Mouse (Mus musculus): ENCODE results near the gene Pde6b. TPM values are rescaled to one million over a fixed set of nuclear protein-coding genes. Genes with fewer than 3 reads are reported as not detected.

Pde6b gene
- polyA plus RNA-seq, 1 experiment from 2014 or later, result 0.48 TPM

GRCm38 (mm10) chr5:108366984-108367841, 21.0 kb upstream of the Pde6b start:
- peak; percentile 70 for ATAC-seq
- WGBS, result under 1% methylated on average over 89 of the region's 100 CpGs
- Histone ChIP-seq H3K9me3 (no peaks in the 10 kb centered on the region), H3K36me3 (no peaks in the 10 kb centered on the region), H3K9ac (replicated peaks) (peak overlapping the region; percentile 72), H3K27ac (no peak overlapping the region), H3K4me2 (replicated peaks) (peak overlapping the region; percentile 88), H3K4me3 (replicated peaks) (peak overlapping the region; percentile 63), H3K27me3 (peaks cover 92% of the 10 kb centered on the region), H3K4me1 (replicated peaks) (peaks cover 35% of the 10 kb centered on the region)

GRCm38 (mm10) chr5:108367871-108368332, 20.3 kb upstream of the Pde6b start, which contains the start of gene Gm42517:
Gm42517 (minus strand) TSS chr5:108367922.
- no peaks in the 10 kb centered on the region for H3K36me3 ChIP-seq
- H3K4me2 ChIP-seq (replicated peaks), result peak within 1 kb of the TSS; percentile 88
- peak within 1 kb of the TSS; percentile 63 for H3K4me3 ChIP-seq (replicated peaks)
- ATAC-seq, result peak; percentile 60
- H3K27me3 ChIP-seq, result peaks cover 95% of the 10 kb centered on the region
- H3K4me1 ChIP-seq (replicated peaks), result peaks cover 35% of the 10 kb centered on the region
- H3K9me3 ChIP-seq, result no peaks in the 10 kb centered on the region
- under 1% methylated on average over 14 of the region's 36 CpGs for WGBS
- H3K9ac ChIP-seq (replicated peaks), result peak within 1 kb of the TSS; percentile 72
- no peak within 1 kb of the TSS for H3K27ac ChIP-seq

DNA sequence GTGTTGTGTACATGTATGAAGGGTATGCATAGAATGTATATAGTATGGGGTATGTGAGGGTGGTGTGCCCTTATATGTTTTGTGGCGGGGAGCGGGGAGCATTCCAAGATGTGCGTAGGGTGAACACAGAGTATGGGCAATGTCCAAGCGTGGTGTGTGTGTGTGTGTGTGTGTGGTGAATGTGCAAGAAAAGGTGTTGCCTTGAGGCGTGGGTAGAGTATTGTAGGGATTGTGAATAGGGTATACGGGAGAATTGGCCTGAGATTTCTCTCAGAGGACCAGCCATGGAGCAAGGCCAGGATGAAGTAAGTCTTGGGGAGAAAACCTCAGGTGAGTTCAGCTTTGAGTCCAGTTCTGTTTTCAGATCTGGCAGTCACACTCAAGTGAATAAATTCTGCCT, 19.7 kb upstream of the Pde6b start:
- Histone ChIP-seq H3K4me1 (replicated peaks) (peaks cover 35% of the 10 kb centered on the region), H3K9me3 (no peaks in the 10 kb centered on the region), H3K4me2 (replicated peaks) (peak overlapping the region; percentile 88), H3K4me3 (replicated peaks) (peak overlapping the region; percentile 63), H3K9ac (replicated peaks) (no peak overlapping the region), H3K27me3 (peaks cover 94% of the 10 kb centered on the region), H3K36me3 (no peaks in the 10 kb centered on the region), H3K27ac (no peak overlapping the region)
- peak; percentile 41; the same call in 1 of the 2 replicates for ATAC-seq
- WGBS, result 5% methylated on average over 6 of the region's 6 CpGs

- under 1% methylated on average over 49 of the region's 49 CpGs for WGBS
- H3K4me1 ChIP-seq (replicated peaks), result peaks cover 35% of the 10 kb centered on the region
- peak overlapping the region; percentile 63 for H3K4me3 ChIP-seq (replicated peaks)
- H3K9ac ChIP-seq (replicated peaks), result no peak overlapping the region; the same call in 1 of the 2 replicates
- H3K27me3 ChIP-seq, result peaks cover 91% of the 10 kb centered on the region
- no peak overlapping the region for H3K27ac ChIP-seq
- H3K36me3 ChIP-seq, result no peaks in the 10 kb centered on the region
- ATAC-seq, result 0 out of 2 replicates have a peak, but pooled peaks have one; percentile 19
- no peaks in the 10 kb centered on the region for H3K9me3 ChIP-seq
- H3K4me2 ChIP-seq (replicated peaks), result peak overlapping the region; percentile 88
Measured at GRCm38 (mm10) chr5:108368851-108369621, 19.2 kb upstream of the Pde6b start.

DNA sequence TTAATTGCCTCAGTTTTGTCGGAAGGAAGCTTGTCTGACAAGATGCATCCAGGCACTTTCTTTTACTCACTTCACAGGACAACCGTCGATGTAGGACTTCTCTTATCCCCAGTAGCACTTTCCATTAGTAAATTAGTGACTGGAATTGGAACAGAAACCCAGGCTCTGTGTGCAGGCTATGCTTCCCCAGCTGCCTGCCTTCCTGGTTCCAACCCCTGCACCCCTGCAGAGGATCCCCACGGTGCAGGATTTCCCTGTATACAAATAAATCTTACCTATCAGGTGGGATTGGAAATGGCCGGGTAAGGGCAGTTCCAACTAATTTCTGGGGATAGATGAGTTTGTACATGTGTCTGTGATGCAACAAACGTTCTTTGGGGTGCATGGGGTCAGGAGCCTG, 18.2 kb upstream of the Pde6b start:
- WGBS, result under 1% methylated on average over 6 of the region's 6 CpGs
- no peak overlapping the region for H3K9ac ChIP-seq (replicated peaks)
- no peaks in the 10 kb centered on the region for H3K36me3 ChIP-seq
- H3K4me2 ChIP-seq (replicated peaks), result no peak overlapping the region
- no peak overlapping the region for H3K4me3 ChIP-seq (replicated peaks)
- peaks cover 82% of the 10 kb centered on the region for H3K27me3 ChIP-seq
- H3K4me1 ChIP-seq (replicated peaks), result peaks cover 35% of the 10 kb centered on the region
- H3K9me3 ChIP-seq, result no peaks in the 10 kb centered on the region
- no peak overlapping the region for H3K27ac ChIP-seq
- no peak for ATAC-seq

- Histone ChIP-seq H3K9me3 (no peaks in the 10 kb centered on the region), H3K27ac (no peak overlapping the region), H3K36me3 (no peaks in the 10 kb centered on the region), H3K9ac (replicated peaks) (no peak overlapping the region), H3K4me1 (replicated peaks) (peaks cover 5% of the 10 kb centered on the region), H3K4me2 (replicated peaks) (no peak overlapping the region), H3K27me3 (peaks cover 42% of the 10 kb centered on the region), H3K4me3 (replicated peaks) (no peak overlapping the region)
- ATAC-seq, result no peak
- WGBS, result 72% methylated on average over 5 of the region's 5 CpGs
Measured at GRCm38 (mm10) chr5:108374079-108374478, 14.1 kb upstream of the Pde6b start.

- Histone ChIP-seq H3K4me3 (replicated peaks) (no peak overlapping the region), H3K27me3 (peaks cover 22% of the 10 kb centered on the region), H3K9ac (replicated peaks) (no peak overlapping the region), H3K27ac (no peak overlapping the region), H3K4me2 (replicated peaks) (no peak overlapping the region), H3K36me3 (no peaks in the 10 kb centered on the region), H3K9me3 (no peaks in the 10 kb centered on the region), H3K4me1 (replicated peaks) (no peaks in the 10 kb centered on the region)
- no peak for ATAC-seq
- WGBS, result 84% methylated on average over 1 of the region's 1 CpGs
Measured at GRCm38 (mm10) chr5:108376059-108376458, 12.1 kb upstream of the Pde6b start.

DNA sequence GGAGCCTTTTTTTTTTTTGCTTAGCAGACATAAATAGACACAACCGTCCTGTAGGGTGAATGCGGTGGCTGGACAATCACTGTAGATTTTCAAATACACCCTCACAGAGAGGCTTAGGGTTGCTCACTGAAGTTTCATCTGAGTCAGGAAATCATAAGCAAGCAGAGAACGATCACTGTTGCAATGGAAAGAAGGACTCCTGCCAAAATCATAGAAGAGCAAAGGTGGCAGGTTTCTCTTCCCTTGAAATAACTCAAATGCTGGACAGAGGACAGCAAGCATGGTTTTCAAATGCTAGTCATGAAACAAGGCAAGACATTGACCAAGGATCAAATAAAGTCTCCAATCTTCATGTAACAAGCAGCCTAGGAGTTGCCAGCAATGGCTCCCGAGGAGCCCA, 9.8 kb upstream of the Pde6b start:
- no peak for ATAC-seq
- Histone ChIP-seq H3K9me3 (0 out of 2 replicates have a peak, but pooled peaks cover 3% of the 10 kb centered on the region), H3K27me3 (0 out of 2 replicates have a peak, but pooled peaks cover 4% of the 10 kb centered on the region), H3K36me3 (no peaks in the 10 kb centered on the region), H3K4me2 (replicated peaks) (no peak overlapping the region), H3K4me3 (replicated peaks) (no peak overlapping the region), H3K27ac (no peak overlapping the region), H3K9ac (replicated peaks) (no peak overlapping the region), H3K4me1 (replicated peaks) (no peaks in the 10 kb centered on the region)
- 88% methylated on average over 4 of the region's 4 CpGs for WGBS

DNA sequence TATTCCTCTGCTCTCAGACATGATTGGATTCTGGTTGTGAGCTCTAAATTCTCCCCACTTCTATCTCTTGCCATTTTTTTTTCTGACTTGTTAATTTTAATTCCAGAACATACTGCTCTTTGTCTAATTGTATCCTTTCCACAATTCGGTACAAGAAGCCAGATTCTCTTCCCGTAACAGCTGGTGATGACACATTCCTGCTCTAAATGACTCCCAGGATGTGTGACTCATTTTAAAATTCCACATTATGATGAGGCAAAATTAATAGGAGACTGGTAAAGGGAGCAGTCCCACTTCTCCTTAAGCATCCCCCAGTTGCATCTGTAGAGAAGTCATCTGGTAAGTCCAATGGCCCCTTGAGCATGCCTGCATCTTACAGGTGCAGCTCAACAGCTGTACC, 2.6 kb upstream of the Pde6b start:
- no peak overlapping the region for H3K4me3 ChIP-seq (replicated peaks)
- H3K27ac ChIP-seq, result no peak overlapping the region
- H3K36me3 ChIP-seq, result no peaks in the 10 kb centered on the region
- 86% methylated on average over 2 of the region's 2 CpGs for WGBS
- ATAC-seq, result no peak
- H3K27me3 ChIP-seq, result no peaks in the 10 kb centered on the region
- H3K4me2 ChIP-seq (replicated peaks), result no peak overlapping the region
- H3K4me1 ChIP-seq (replicated peaks), result no peaks in the 10 kb centered on the region
- H3K9ac ChIP-seq (replicated peaks), result no peak overlapping the region
- 0 out of 2 replicates have a peak, but pooled peaks cover 3% of the 10 kb centered on the region for H3K9me3 ChIP-seq

GRCm38 (mm10) chr5:108386449-108386848, 1.7 kb upstream of the Pde6b start:
- Histone ChIP-seq H3K9me3 (0 out of 2 replicates have a peak, but pooled peaks cover 3% of the 10 kb centered on the region), H3K27ac (no peak overlapping the region), H3K27me3 (no peaks in the 10 kb centered on the region), H3K4me3 (replicated peaks) (no peak overlapping the region), H3K36me3 (no peaks in the 10 kb centered on the region), H3K4me1 (replicated peaks) (no peaks in the 10 kb centered on the region), H3K9ac (replicated peaks) (no peak overlapping the region), H3K4me2 (replicated peaks) (no peak overlapping the region)
- WGBS, result 77% methylated on average over 4 of the region's 4 CpGs
- no peak for ATAC-seq

DNA sequence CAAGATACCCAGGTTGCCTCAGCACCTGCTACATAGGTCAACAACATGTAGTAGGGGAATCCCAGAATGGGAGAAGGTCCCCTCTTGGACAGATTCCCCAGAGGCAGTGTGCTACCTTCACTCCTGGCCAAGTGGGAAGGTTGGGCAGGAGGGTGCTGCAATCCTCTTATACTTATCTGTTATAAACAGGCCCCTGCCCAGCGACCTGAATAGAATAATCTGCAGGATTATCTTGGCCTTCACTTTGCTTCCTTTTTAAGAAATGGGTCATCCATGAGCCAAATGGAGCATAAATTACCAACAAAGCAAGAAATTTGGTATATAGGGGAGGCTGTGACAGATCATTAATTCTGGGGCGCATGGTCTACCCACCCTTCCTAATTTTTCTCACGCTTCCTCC, 1.6 kb downstream of the Pde6b start:
- no peak overlapping the region for H3K27ac ChIP-seq
- no peak overlapping the region for H3K9ac ChIP-seq (replicated peaks)
- H3K4me2 ChIP-seq (replicated peaks), result no peak overlapping the region
- H3K4me3 ChIP-seq (replicated peaks), result no peak overlapping the region
- no peaks in the 10 kb centered on the region for H3K27me3 ChIP-seq
- no peaks in the 10 kb centered on the region for H3K36me3 ChIP-seq
- no peak for ATAC-seq
- no peaks in the 10 kb centered on the region for H3K9me3 ChIP-seq
- H3K4me1 ChIP-seq (replicated peaks), result no peaks in the 10 kb centered on the region
- WGBS, result 67% methylated on average over 3 of the region's 3 CpGs

DNA sequence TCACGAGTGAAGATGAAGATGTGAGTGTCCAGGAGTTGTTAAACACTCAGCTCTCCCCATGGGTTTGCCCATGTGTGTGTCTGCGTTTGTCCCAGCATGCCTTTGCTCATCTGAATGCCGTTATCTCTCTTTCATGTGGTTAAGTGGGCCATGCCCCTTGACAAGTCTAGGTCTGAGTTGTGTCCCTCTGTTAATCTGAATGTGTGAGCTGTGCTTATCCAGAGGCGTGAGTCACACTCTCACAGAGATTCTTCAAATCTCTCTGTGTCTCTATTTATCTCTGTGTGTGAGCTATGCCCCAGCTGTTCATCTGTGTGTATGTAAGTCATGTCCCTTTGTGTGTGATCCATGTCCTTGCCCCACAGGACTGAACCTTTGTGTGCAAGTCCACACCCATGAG, 15.3 kb downstream of the Pde6b start:
- 83% methylated on average over 4 of the region's 4 CpGs for WGBS
- H3K27me3 ChIP-seq, result no peaks in the 10 kb centered on the region
- ATAC-seq, result no peak
- H3K4me1 ChIP-seq (replicated peaks), result no peaks in the 10 kb centered on the region
- H3K27ac ChIP-seq, result no peak overlapping the region
- no peak overlapping the region for H3K9ac ChIP-seq (replicated peaks)
- H3K9me3 ChIP-seq, result no peaks in the 10 kb centered on the region
- no peaks in the 10 kb centered on the region for H3K36me3 ChIP-seq
- H3K4me2 ChIP-seq (replicated peaks), result no peak overlapping the region
- no peak overlapping the region for H3K4me3 ChIP-seq (replicated peaks)

Data from midbrain, embryonic 13.5 days (tissue).